ENCODE assay signal across 31 mouse cellular contexts in the genomic region with DNA sequence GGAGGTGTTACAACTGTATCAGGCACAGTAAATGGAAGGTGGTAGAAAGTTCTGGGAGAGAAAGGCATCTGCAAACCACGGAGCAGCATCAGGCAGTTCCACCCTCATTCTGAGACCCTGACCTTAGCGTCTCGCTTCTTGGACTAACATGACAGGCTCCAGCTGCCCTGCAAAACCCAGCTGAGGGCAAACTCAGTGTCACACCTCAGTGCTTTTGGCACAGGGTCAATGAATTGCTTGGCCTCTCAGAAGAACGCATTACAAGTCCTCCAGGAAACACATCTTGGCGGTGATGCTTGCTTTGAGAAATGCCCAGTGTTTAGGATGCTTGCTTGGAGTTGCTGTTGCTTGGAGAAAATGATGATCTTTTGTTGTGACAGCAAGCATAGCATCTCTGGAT.
DNase-seq lines count a peak whose midpoint lies in the region; ATAC-seq and TF ChIP-seq lines count a peak whose summit lies in the region.
"Had no signal": no experiment of that assay in that cellular context is flagged by ENCODE, and none has a peak within 500 bp of the region (broad histone marks: within the 10 kb centered on the region; RNA-seq: fewer than 3 reads in every experiment).

No protein-coding gene starts in this region.

- no peak for TF ChIP-seq CTCF in olfactory bulb, adult 2 months (IDR thresholded peaks at IDR 0.05; ENCODE audit: insufficient read depth, low read depth, low read length)
- TF ChIP-seq CTCF in lung, adult 2 months (IDR thresholded peaks at IDR 0.05; ENCODE audit: insufficient read depth, low read length) = no peak

- peaks cover 23% of the 10 kb centered on the region for H3K4me1 ChIP-seq in forebrain, embryonic 14.5 days (ENCODE audit: control insufficient read depth, insufficient read depth, low read length)
- peaks cover 21% of the 10 kb centered on the region for H3K4me1 ChIP-seq in forebrain, embryonic 15.5 days
- H3K4me1 ChIP-seq in kidney, embryonic 14.5 days (ENCODE audit: control insufficient read depth, insufficient read depth, low read length) = no peaks in the 10 kb centered on the region
- H3K4me1 ChIP-seq in olfactory bulb, adult 2 months (ENCODE audit: control insufficient read depth, insufficient read depth, low read length) = peaks cover 23% of the 10 kb centered on the region
- no peaks in the 10 kb centered on the region for H3K4me1 ChIP-seq in lung, adult 2 months (ENCODE audit: control insufficient read depth, insufficient read depth, low read length)
- H3K4me1 ChIP-seq: embryonic facial prominence, embryonic 15.5 days; limb, embryonic 10.5 days; limb, embryonic 15.5 days; liver, embryonic 13.5 days; neural tube, embryonic 15.5 days; stomach, embryonic 15.5 days had no signal

- H3K27ac ChIP-seq in forebrain, embryonic 14.5 days (ENCODE audit: low read depth, low read length) = 0 out of 2 replicates have a peak overlapping the region, but pooled peaks have one; percentile 17
- H3K27ac ChIP-seq in forebrain, embryonic 15.5 days (replicated peaks) = no peak overlapping the region
- H3K27ac ChIP-seq in kidney, embryonic 14.5 days (ENCODE audit: low read depth, low read length) = no peak overlapping the region
- H3K27ac ChIP-seq in olfactory bulb, adult 2 months (ENCODE audit: insufficient read depth, low read depth, low read length) = peak overlapping the region; percentile 86
- H3K27ac ChIP-seq: embryonic facial prominence, embryonic 15.5 days; hindbrain, embryonic 13.5 days; limb, embryonic 10.5 days; limb, embryonic 15.5 days; liver, embryonic 13.5 days; macrophage; midbrain, embryonic 13.5 days; neural tube, embryonic 15.5 days; stomach, embryonic 15.5 days had no signal

- H3K36me3 ChIP-seq in forebrain, embryonic 14.5 days (ENCODE audit: control insufficient read depth, insufficient read depth, low read length) = no peaks in the 10 kb centered on the region
- no peaks in the 10 kb centered on the region for H3K36me3 ChIP-seq in forebrain, embryonic 15.5 days
- no peaks in the 10 kb centered on the region for H3K36me3 ChIP-seq in kidney, embryonic 14.5 days (ENCODE audit: control insufficient read depth, insufficient read depth, low read length)
- H3K36me3 ChIP-seq: embryonic facial prominence, embryonic 15.5 days; G1E; hindbrain, embryonic 13.5 days; limb, embryonic 10.5 days; limb, embryonic 15.5 days; liver, embryonic 13.5 days; midbrain, embryonic 13.5 days; neural tube, embryonic 15.5 days; stomach, embryonic 15.5 days had no signal

- H3K4me2 ChIP-seq in forebrain, embryonic 14.5 days (ENCODE audit: low read length) = no peak overlapping the region
- H3K4me2 ChIP-seq in forebrain, embryonic 15.5 days (replicated peaks) = no peak overlapping the region
- no peak overlapping the region for H3K4me2 ChIP-seq in kidney, embryonic 14.5 days (replicated peaks; ENCODE audit: low read depth, low read length)
- H3K4me2 ChIP-seq: embryonic facial prominence, embryonic 15.5 days; heart, embryonic 11.5 days; hindbrain, embryonic 13.5 days; limb, embryonic 15.5 days; liver, embryonic 13.5 days; midbrain, embryonic 13.5 days; neural tube, embryonic 15.5 days; stomach, embryonic 15.5 days had no signal

- no peaks in the 10 kb centered on the region for H3K9me3 ChIP-seq in forebrain, embryonic 14.5 days (replicated peaks; ENCODE audit: control insufficient read depth, low read length)
- no peaks in the 10 kb centered on the region for H3K9me3 ChIP-seq in forebrain, embryonic 15.5 days
- no peaks in the 10 kb centered on the region for H3K9me3 ChIP-seq in kidney, embryonic 14.5 days (ENCODE audit: control insufficient read depth, low read length)
- H3K9me3 ChIP-seq: embryonic facial prominence, embryonic 15.5 days; G1E; hindbrain, embryonic 13.5 days; limb, embryonic 10.5 days; limb, embryonic 15.5 days; liver, embryonic 13.5 days; midbrain, embryonic 13.5 days; neural tube, embryonic 15.5 days; stomach, embryonic 15.5 days had no signal

- no peak overlapping the region for H3K9ac ChIP-seq in forebrain, embryonic 14.5 days (ENCODE audit: low read length)
- H3K9ac ChIP-seq in forebrain, embryonic 15.5 days (replicated peaks) = no peak overlapping the region
- no peak overlapping the region for H3K9ac ChIP-seq in kidney, embryonic 14.5 days (ENCODE audit: low read depth, low read length)
- H3K9ac ChIP-seq: embryonic facial prominence, embryonic 15.5 days; hindbrain, embryonic 13.5 days; limb, embryonic 15.5 days; liver, embryonic 13.5 days; midbrain, embryonic 13.5 days; neural tube, embryonic 15.5 days; stomach, embryonic 15.5 days had no signal

- ATAC-seq in forebrain, embryonic 14.5 days = no peak
- no peak for ATAC-seq in forebrain, embryonic 15.5 days (replicated peaks)
- ATAC-seq in kidney, embryonic 14.5 days (ENCODE audit: low FRiP score, low TSS enrichment) = no peak
- ATAC-seq: intestine, postnatal 0 days; midbrain, embryonic 13.5 days had no signal

- H3K4me3 ChIP-seq in forebrain, embryonic 14.5 days (ENCODE audit: low read depth, low read length) = no peak overlapping the region
- no peak overlapping the region for H3K4me3 ChIP-seq in forebrain, embryonic 15.5 days
- no peak overlapping the region for H3K4me3 ChIP-seq in kidney, embryonic 14.5 days (ENCODE audit: low read length)
- no peak overlapping the region for H3K4me3 ChIP-seq in olfactory bulb, adult 2 months (ENCODE audit: insufficient read depth, low read depth, low read length)
- no peak overlapping the region for H3K4me3 ChIP-seq in lung, adult 2 months (replicated peaks; ENCODE audit: extremely low read depth, low read depth, low read length)
- H3K4me3 ChIP-seq: embryonic facial prominence, embryonic 15.5 days; hindbrain, embryonic 13.5 days; limb, embryonic 10.5 days; limb, embryonic 15.5 days; liver, embryonic 13.5 days; midbrain, embryonic 13.5 days; neural tube, embryonic 15.5 days; stomach, embryonic 15.5 days had no signal

- WGBS in forebrain, embryonic 14.5 days = 77% methylated on average over 5 of the region's 5 CpGs
- WGBS in forebrain, embryonic 15.5 days = 70% methylated on average over 5 of the region's 5 CpGs
- WGBS in kidney, embryonic 14.5 days = 22% methylated on average over 5 of the region's 5 CpGs
- 71% methylated on average over 5 of the region's 5 CpGs for WGBS in olfactory bulb, adult 2 months
- 69% methylated on average over 5 of the region's 5 CpGs for WGBS in lung, adult 2 months

- no peak for DNase-seq in forebrain, embryonic 14.5 days (ENCODE audit: low spot score)
- DNase-seq in kidney, adult 18-20 months = peak; percentile 39
- DNase-seq in kidney, postnatal 10 days = peak; percentile 24
- DNase-seq in adrenal gland, adult 8-10 months = no peak
- no peak for DNase-seq in lung, adult 2 months
- DNase-seq: adrenal gland, postnatal 25 days; cerebellum, adult 11-12 months; cerebellum, postnatal 14 days; gastrocnemius, postnatal 14 days; heart, adult 18-20 months; heart, postnatal 36 days; layer of hippocampus, postnatal 36 days; liver, embryonic 13.5 days; lung, adult 18-20 months; lung, postnatal 10 days; right cerebral cortex, postnatal 25 days; thymus, postnatal 14 days had no signal

- no peak for TF ChIP-seq POLR2A in olfactory bulb, adult 2 months (IDR thresholded peaks at IDR 0.05; ENCODE audit: insufficient read depth, low read depth, low read length)
- TF ChIP-seq POLR2A in lung, adult 2 months (IDR thresholded peaks at IDR 0.05; ENCODE audit: borderline replicate concordance, extremely low read depth, low read depth, low read length) = no peak

- peaks cover 4% of the 10 kb centered on the region; the same call in 1 of the 2 replicates for H3K27me3 ChIP-seq in forebrain, embryonic 14.5 days (replicated peaks; ENCODE audit: control insufficient read depth, insufficient read depth, low read length)
- no peaks in the 10 kb centered on the region; the same call in 1 of the 2 replicates for H3K27me3 ChIP-seq in forebrain, embryonic 15.5 days
- no peaks in the 10 kb centered on the region for H3K27me3 ChIP-seq in kidney, embryonic 14.5 days (ENCODE audit: control insufficient read depth, insufficient read depth, low read length)
- H3K27me3 ChIP-seq: embryonic facial prominence, embryonic 15.5 days; limb, embryonic 15.5 days; liver, embryonic 13.5 days; stomach, embryonic 15.5 days had no signal

Comparison
In these comparisons a context has a peak if more than half of its experiments do, and no peak if none do; other contexts are left out.
1. H3K27ac ChIP-seq: peak in forebrain, embryonic 14.5 days (single experiment) and olfactory bulb, adult 2 months (single experiment); none in forebrain, embryonic 15.5 days (single experiment) and kidney, embryonic 14.5 days (single experiment).
2. DNase-seq: peak in kidney, adult 18-20 months (single experiment) and kidney, postnatal 10 days (single experiment); none in forebrain, embryonic 14.5 days (single experiment), adrenal gland, adult 8-10 months (single experiment) and lung, adult 2 months (single experiment).